Mouse (Mus musculus) erythroblast, embryonic 14.5 days (primary cell): ENCODE measurements around the gene Taar7d. TPM values are rescaled to one million over a fixed set of nuclear protein-coding genes. Genes with fewer than 3 reads are reported as not detected.
"Not testable (repeated sequence)": the region's sequence is repeated elsewhere in the genome, so short reads cannot be mapped to it uniquely, and the experiment has no call there.

Experiments
- H3K27me3 ChIP-seq: 2 replicates; pipeline ENCODE4 v1.6.1; 2012; ENCODE audit warnings: inconsistent platforms; ENCODE audit not compliant: control insufficient read depth
- H3K36me3 ChIP-seq: 2 replicates; pipeline ENCODE4 v1.6.1; 2012; ENCODE audit warnings: mild to moderate bottlenecking, inconsistent platforms; ENCODE audit not compliant: control insufficient read depth
- H3K4me1 ChIP-seq: 2 replicates; pipeline ENCODE4 v1.6.1; 2012; ENCODE audit warnings: inconsistent platforms; ENCODE audit not compliant: control insufficient read depth
- H3K4me3 ChIP-seq: replicated peaks from 2 replicates; pipeline ENCODE3; 2012; ENCODE audit warnings: moderate library complexity, mild to moderate bottlenecking, inconsistent platforms
- H3K9me3 ChIP-seq: 2 replicates; pipeline ENCODE4 v1.6.1; 2012; ENCODE audit warnings: low read length, inconsistent platforms, mixed read lengths; ENCODE audit not compliant: control insufficient read depth
- GATA1 ChIP-seq: IDR thresholded peaks from 2 replicates; pipeline ENCODE4 v1.6.1; 2012; ENCODE audit warnings: low read length, inconsistent platforms, mixed read lengths
- TAL1 ChIP-seq: IDR thresholded peaks from 3 replicates; pipeline ENCODE4 v1.6.1; 2012; ENCODE audit warnings: low read length, inconsistent platforms, mixed read lengths
- polyA plus RNA-seq: library from polyadenylated mRNA; stranded (reverse); fragments of >175 nt; gene quantifications from 2 replicates; pipeline ENCODE4 v1.2.3, GENCODE M21; 2012

The Taar7d gene
- polyA plus RNA-seq, 1 experiment = not detected

- Histone ChIP-seq H3K9me3 (no peaks in the 10 kb centered on the region), H3K4me1 (peaks cover 38% of the 10 kb centered on the region), H3K27me3 (no peaks in the 10 kb centered on the region), H3K36me3 (no peaks in the 10 kb centered on the region), H3K4me3 (no peak overlapping the region)
- TF ChIP-seq TAL1 (no peak), GATA1 (no peak)
These were observed 18.9 kb upstream of the Taar7d start for GRCm38 (mm10) chr10:24008143-24008542.

GRCm38 (mm10) chr10:24031347-24031746 is 4.3 kb downstream of the Taar7d start:
- TF ChIP-seq GATA1 (no peak), TAL1 (no peak)
- H3K27me3 ChIP-seq = no peaks in the 10 kb centered on the region
- H3K9me3 ChIP-seq = no peaks in the 10 kb centered on the region
- H3K4me1 ChIP-seq = no peaks in the 10 kb centered on the region
- no peak overlapping the region for H3K4me3 ChIP-seq
- H3K36me3 ChIP-seq = no peaks in the 10 kb centered on the region

- peaks cover 22% of the 10 kb centered on the region for H3K4me1 ChIP-seq
- H3K36me3 ChIP-seq = no peaks in the 10 kb centered on the region
- H3K4me3 ChIP-seq = no peak within 1 kb of the TSS
- H3K27me3 ChIP-seq = no peaks in the 10 kb centered on the region
- no peak for TF ChIP-seq TAL1
- no peak for TF ChIP-seq GATA1
- no peaks in the 10 kb centered on the region for H3K9me3 ChIP-seq
These were observed 10.3 kb downstream of the Taar7d start, which contains the start of gene Taar7e for GRCm38 (mm10) chr10:24037314-24037713. Taar7e (plus strand) TSS chr10:24037614.

GRCm38 (mm10) chr10:24040120-24040869 is 13.3 kb downstream of the Taar7d start:
- H3K9me3 ChIP-seq = no peaks in the 10 kb centered on the region
- no peak overlapping the region for H3K4me3 ChIP-seq
- no peaks in the 10 kb centered on the region for H3K27me3 ChIP-seq
- TF ChIP-seq TAL1 (no peak), GATA1 (no peak)
- no peaks in the 10 kb centered on the region for H3K36me3 ChIP-seq
- H3K4me1 ChIP-seq = peaks cover 22% of the 10 kb centered on the region

GRCm38 (mm10) chr10:24049210-24049609 is 22.2 kb downstream of the Taar7d start, which contains the start of gene Taar7f:
Taar7f (plus strand) TSS chr10:24049510.
- no peak for TF ChIP-seq GATA1
- TF ChIP-seq TAL1 = no peak
- H3K27me3 ChIP-seq = no peaks in the 10 kb centered on the region
- no peaks in the 10 kb centered on the region for H3K36me3 ChIP-seq
- H3K4me3 ChIP-seq = no peak within 1 kb of the TSS
- peaks cover 4% of the 10 kb centered on the region for H3K4me1 ChIP-seq
- no peaks in the 10 kb centered on the region for H3K9me3 ChIP-seq

GRCm38 (mm10) chr10:24052039-24052438 is 25.0 kb downstream of the Taar7d start:
- Histone ChIP-seq H3K4me1 (peaks cover 4% of the 10 kb centered on the region), H3K9me3 (no peaks in the 10 kb centered on the region), H3K27me3 (no peaks in the 10 kb centered on the region), H3K36me3 (no peaks in the 10 kb centered on the region), H3K4me3 (no peak overlapping the region)
- TF ChIP-seq TAL1 (no peak), GATA1 (no peak)

GRCm38 (mm10) chr10:24058986-24059385 is 32.0 kb downstream of the Taar7d start:
- no peaks in the 10 kb centered on the region for H3K27me3 ChIP-seq
- H3K9me3 ChIP-seq = no peaks in the 10 kb centered on the region
- TF ChIP-seq GATA1 = no peak
- TF ChIP-seq TAL1 = no peak
- H3K4me1 ChIP-seq = no peaks in the 10 kb centered on the region
- H3K4me3 ChIP-seq = no peak overlapping the region
- H3K36me3 ChIP-seq = no peaks in the 10 kb centered on the region

- not testable (repeated sequence) for H3K4me3 ChIP-seq, H3K27me3 ChIP-seq, H3K4me1 ChIP-seq, H3K36me3 ChIP-seq, H3K9me3 ChIP-seq
These were observed 47.7 kb downstream of the Taar7d start for GRCm38 (mm10) chr10:24074751-24075150.

- H3K4me3 ChIP-seq, H3K36me3 ChIP-seq, H3K9me3 ChIP-seq, H3K27me3 ChIP-seq, H3K4me1 ChIP-seq: not testable (repeated sequence)
These were observed 49.2 kb downstream of the Taar7d start, which contains the start of gene Taar8a for GRCm38 (mm10) chr10:24076200-24076599. Taar8a (plus strand) TSS chr10:24076500.

Other genes with a start within 250 kb of the Taar7d start
- 115 and 164 TPM in 2 replicates for gene Rps12, start 239.9 kb upstream of the Taar7d start, polyA plus RNA-seq
- 0.02 and 0.03 TPM in 2 replicates for gene Slc18b1, start 230.2 kb upstream of the Taar7d start, polyA plus RNA-seq
- gene Vnn3, start 175.8 kb upstream of the Taar7d start, polyA plus RNA-seq = not detected in 2 replicates
- not detected in 2 replicates for gene Vnn1, start 132.5 kb upstream of the Taar7d start, polyA plus RNA-seq
- not detected in 2 replicates for gene Taar1, start 106.9 kb upstream of the Taar7d start, polyA plus RNA-seq
- not detected in 2 replicates for gene Taar2, start 88.7 kb upstream of the Taar7d start, polyA plus RNA-seq
- not detected in 2 replicates for gene Taar3, start 77.7 kb upstream of the Taar7d start, polyA plus RNA-seq
- not detected in 2 replicates for gene Taar4, start 66.7 kb upstream of the Taar7d start, polyA plus RNA-seq
- 0.03 TPM in 1 of 2 replicates, not detected in the other for gene Taar5, start 56.5 kb upstream of the Taar7d start, polyA plus RNA-seq
- not detected in 2 replicates for gene Taar6, start 41.6 kb upstream of the Taar7d start, polyA plus RNA-seq
- not detected in 2 replicates for gene Taar7a, start 33.7 kb upstream of the Taar7d start, polyA plus RNA-seq
- gene Taar7b, start 27.3 kb upstream of the Taar7d start, polyA plus RNA-seq = not detected in 2 replicates
- not detected in 2 replicates for gene Taar7e, start 10.4 kb downstream of the Taar7d start, polyA plus RNA-seq
- not detected in 2 replicates for gene Taar7f, start 22.3 kb downstream of the Taar7d start, polyA plus RNA-seq
- gene Taar8a, start 49.3 kb downstream of the Taar7d start, polyA plus RNA-seq = not detected in 2 replicates
- gene Taar8b, start 65.1 kb downstream of the Taar7d start, polyA plus RNA-seq = not detected in 2 replicates
- gene Taar8c, start 74.7 kb downstream of the Taar7d start, polyA plus RNA-seq = not detected in 2 replicates
- not detected in 2 replicates for gene Taar9, start 82.3 kb downstream of the Taar7d start, polyA plus RNA-seq
- 2.2 and 2.7 TPM in 2 replicates for gene Stx7, start 122.1 kb downstream of the Taar7d start, polyA plus RNA-seq
- not detected in 2 replicates for gene Moxd1, start 196.3 kb downstream of the Taar7d start, polyA plus RNA-seq